Mouse (Mus musculus) cerebellum, adult 2 months (tissue): Measurements from ENCODE around the gene Gpc4.

ENCODE experiments used
- CTCF ChIP-seq: fragments of 200-500 bp; IDR thresholded peaks from 2 replicates; pipeline ENCODE4 v1.5.1; 2011; ENCODE audit warnings: low read depth, mild to moderate bottlenecking, control low read depth, low read length, moderate library complexity, borderline replicate concordance; ENCODE audit not compliant: insufficient read depth
- POLR2A ChIP-seq: fragments of 200-500 bp; IDR thresholded peaks from 2 replicates; pipeline ENCODE4 v1.6.1; 2011; ENCODE audit warnings: low read length, control low read depth, borderline replicate concordance; ENCODE audit not compliant: insufficient read depth

- TF ChIP-seq POLR2A (no peak), CTCF (no peak)
Observed at GRCm38 (mm10) chrX:52136525-52136924, 28.5 kb downstream of the Gpc4 start.
